Mouse (Mus musculus) right cerebral cortex, postnatal 4 days (tissue): ENCODE measurements around the gene Defb25.
"Not testable (repeated sequence)": the region's sequence is repeated elsewhere in the genome, so short reads cannot be mapped to it uniquely, and the experiment has no call there.

ENCODE experiments used
- DNase-seq: peaks from one replicate; pipeline ENCODE4 v3.0.0-alpha.2; 2022

The Defb25 gene

GRCm38 (mm10) chr2:152622953-152623352 lies at the start of gene Defb25:
Gene Defb25 (minus strand): TSS chr2:152623053.
- DNase-seq, result no peak

GRCm38 (mm10) chr2:152672166-152672565 lies 49.3 kb upstream of the Defb25 start:
- no peak for DNase-seq

- peak; percentile 45 for DNase-seq
Measured at GRCm38 (mm10) chr2:152671642-152671999, 48.8 kb upstream of the Defb25 start.

GRCm38 (mm10) chr2:152670983-152671641 lies 48.3 kb upstream of the Defb25 start:
- peak; percentile 53 for DNase-seq

GRCm38 (mm10) chr2:152669639-152670484 lies 47.0 kb upstream of the Defb25 start:
- peak; percentile 60 for DNase-seq

GRCm38 (mm10) chr2:152669256-152669638 lies 46.4 kb upstream of the Defb25 start, which contains the start of gene H13:
Gene H13 (plus strand): TSS chr2:152669461.
- peak; percentile 95 for DNase-seq

GRCm38 (mm10) chr2:152666191-152666590 lies 43.3 kb upstream of the Defb25 start:
- not testable (repeated sequence) for DNase-seq

GRCm38 (mm10) chr2:152661163-152661562 lies 38.3 kb upstream of the Defb25 start:
- DNase-seq, result no peak

- no peak for DNase-seq
Measured at GRCm38 (mm10) chr2:152657398-152657797, 34.5 kb upstream of the Defb25 start.

GRCm38 (mm10) chr2:152653874-152654715 lies 31.2 kb upstream of the Defb25 start:
- peak; percentile 53 for DNase-seq

- no peak for DNase-seq
Measured at GRCm38 (mm10) chr2:152652901-152653620, 30.2 kb upstream of the Defb25 start.

GRCm38 (mm10) chr2:152639406-152640113 lies 16.7 kb upstream of the Defb25 start:
- DNase-seq, result no peak

- DNase-seq, result no peak
Measured at GRCm38 (mm10) chr2:152638865-152639264, 16.0 kb upstream of the Defb25 start.

- no peak for DNase-seq
Measured at GRCm38 (mm10) chr2:152637381-152637780, 14.5 kb upstream of the Defb25 start.

- DNase-seq, result no peak
Measured at GRCm38 (mm10) chr2:152637006-152637322, 14.1 kb upstream of the Defb25 start.

GRCm38 (mm10) chr2:152636246-152637005 lies 13.6 kb upstream of the Defb25 start:
- no peak for DNase-seq

- no peak for DNase-seq
Measured at GRCm38 (mm10) chr2:152634311-152634710, 11.5 kb upstream of the Defb25 start.

GRCm38 (mm10) chr2:152633334-152633733 lies 10.5 kb upstream of the Defb25 start:
- no peak for DNase-seq

- DNase-seq, result no peak
Measured at GRCm38 (mm10) chr2:152629904-152630303, 7.1 kb upstream of the Defb25 start.

- DNase-seq, result no peak
Measured at GRCm38 (mm10) chr2:152629239-152629638, 6.4 kb upstream of the Defb25 start.

- no peak for DNase-seq
Measured at GRCm38 (mm10) chr2:152628066-152628465, 5.2 kb upstream of the Defb25 start.
